Mouse (Mus musculus) E14TG2a.4 (cell line): Measurements from ENCODE around the gene 5730522E02Rik.

Experiments
- H3K27me3 ChIP-seq: 2 replicates; pipeline ENCODE4 v1.6.1; 2014; ENCODE audit warnings: low read length, control low read depth; ENCODE audit not compliant: insufficient read depth
- H3K36me3 ChIP-seq: 2 replicates; pipeline ENCODE4 v1.6.1; 2014; ENCODE audit warnings: low read length, control low read depth; ENCODE audit not compliant: insufficient read depth
- H3K4me1 ChIP-seq: replicated peaks from 2 replicates; pipeline ENCODE4 v1.6.1; 2014; ENCODE audit warnings: low read depth, low read length, control low read depth
- H3K4me3 ChIP-seq: replicated peaks from 2 replicates; pipeline ENCODE4 v1.5.1; 2014; ENCODE audit warnings: mild to moderate bottlenecking, low read length
- H3K9me3 ChIP-seq: 2 replicates; pipeline ENCODE4 v1.6.1; 2014; ENCODE audit warnings: low read length, control low read depth
- CTCF ChIP-seq: conservative IDR thresholded peaks from 2 replicates; pipeline ENCODE4 v1.5.1; 2014; ENCODE audit warnings: low read length
- NANOG ChIP-seq: IDR thresholded peaks from 2 replicates; pipeline ENCODE4 v1.6.1; 2014; ENCODE audit warnings: borderline replicate concordance, low read length, mixed read lengths
- POU5F1 ChIP-seq: IDR thresholded peaks from 2 replicates; pipeline ENCODE4 v1.6.1; 2014; ENCODE audit warnings: low read length, borderline replicate concordance

The 5730522E02Rik gene

GRCm38 (mm10) chr11:26159033-26159432, 51.5 kb downstream of the 5730522E02Rik start:
- TF ChIP-seq NANOG (no peak), CTCF (no peak), POU5F1 (no peak)
- Histone ChIP-seq H3K36me3 (no peaks in the 10 kb centered on the region), H3K9me3 (no peaks in the 10 kb centered on the region), H3K27me3 (no peaks in the 10 kb centered on the region), H3K4me3 (no peak overlapping the region), H3K4me1 (peaks cover 35% of the 10 kb centered on the region)

DNA sequence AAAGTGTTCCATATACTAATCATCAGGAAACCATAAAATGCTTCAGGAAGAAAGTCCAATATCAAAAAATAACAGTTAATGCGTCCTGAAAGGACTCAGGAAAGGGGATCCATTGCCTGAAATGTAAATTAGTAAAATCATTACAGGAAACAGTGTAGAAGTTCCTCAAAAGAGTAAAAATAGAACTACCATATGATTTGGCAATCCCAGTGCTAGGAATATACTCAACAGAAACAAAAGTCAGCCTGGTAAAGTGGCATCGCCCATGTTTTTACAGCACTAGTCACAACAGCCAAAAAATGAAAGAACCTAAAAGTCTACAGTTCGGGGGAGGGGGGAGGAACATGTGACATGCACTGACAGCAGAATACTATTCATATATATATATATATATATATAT, 70.5 kb downstream of the 5730522E02Rik start:
- Histone ChIP-seq H3K27me3 (no peaks in the 10 kb centered on the region), H3K4me1 (no peaks in the 10 kb centered on the region), H3K9me3 (no peaks in the 10 kb centered on the region), H3K4me3 (no peak overlapping the region), H3K36me3 (no peaks in the 10 kb centered on the region)
- TF ChIP-seq POU5F1, result no peak
- no peak for TF ChIP-seq NANOG
- no peak for TF ChIP-seq CTCF

DNA sequence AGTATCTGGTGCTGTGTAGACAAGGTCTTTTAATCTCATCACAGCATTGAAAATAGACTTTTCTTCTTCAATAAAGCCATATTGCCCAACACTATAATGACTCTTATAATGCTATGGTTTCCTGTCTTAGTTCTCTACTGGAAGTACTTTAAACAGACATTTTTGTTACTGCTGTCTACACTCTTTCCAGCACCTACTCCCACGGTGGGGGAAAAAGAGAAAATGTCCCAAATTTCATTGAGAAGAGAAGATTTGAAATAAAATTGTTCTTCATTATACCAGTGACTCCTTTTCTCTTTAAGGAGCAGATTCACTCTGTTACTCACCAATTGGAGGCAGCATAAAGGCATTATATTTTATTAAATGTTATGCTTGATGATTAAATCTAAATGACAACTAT, 72.5 kb downstream of the 5730522E02Rik start:
- no peak for TF ChIP-seq NANOG
- no peak for TF ChIP-seq POU5F1
- TF ChIP-seq CTCF, result no peak
- Histone ChIP-seq H3K9me3 (no peaks in the 10 kb centered on the region), H3K27me3 (no peaks in the 10 kb centered on the region), H3K4me3 (no peak overlapping the region), H3K36me3 (no peaks in the 10 kb centered on the region), H3K4me1 (no peaks in the 10 kb centered on the region)

- no peak for TF ChIP-seq NANOG
- TF ChIP-seq CTCF, result no peak
- TF ChIP-seq POU5F1, result no peak
- Histone ChIP-seq H3K4me3 (no peak overlapping the region), H3K9me3 (no peaks in the 10 kb centered on the region), H3K27me3 (no peaks in the 10 kb centered on the region), H3K36me3 (0 out of 2 replicates have a peak, but pooled peaks cover 5% of the 10 kb centered on the region), H3K4me1 (peaks cover 51% of the 10 kb centered on the region)
Observed at GRCm38 (mm10) chr11:26130911-26131310, 79.7 kb downstream of the 5730522E02Rik start.

DNA sequence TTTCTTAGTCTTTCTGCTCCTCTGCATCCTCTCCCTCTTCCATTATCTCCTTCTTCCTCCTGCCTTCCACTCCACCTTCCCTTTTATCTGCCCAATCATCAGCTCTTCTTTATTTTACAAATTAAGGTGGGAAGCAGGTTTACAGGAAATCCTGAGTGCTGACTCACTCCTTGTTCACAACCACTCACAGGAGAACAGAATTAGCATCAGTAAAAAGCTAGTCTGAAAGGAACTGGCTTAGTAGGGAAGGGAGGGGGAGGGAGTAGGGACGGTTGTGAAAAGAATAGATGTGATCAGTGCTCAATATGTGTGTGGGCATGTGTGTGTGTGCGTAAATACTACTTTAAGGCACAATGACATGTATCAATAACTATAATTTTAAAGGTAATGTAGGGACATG, 81.5 kb downstream of the 5730522E02Rik start:
- Histone ChIP-seq H3K9me3 (no peaks in the 10 kb centered on the region), H3K4me3 (0 out of 2 replicates have a peak overlapping the region, but pooled peaks have one; percentile 17)
- no peak for TF ChIP-seq CTCF
- TF ChIP-seq NANOG, result peak; percentile 61; the same call in 1 of the 2 replicates

DNA sequence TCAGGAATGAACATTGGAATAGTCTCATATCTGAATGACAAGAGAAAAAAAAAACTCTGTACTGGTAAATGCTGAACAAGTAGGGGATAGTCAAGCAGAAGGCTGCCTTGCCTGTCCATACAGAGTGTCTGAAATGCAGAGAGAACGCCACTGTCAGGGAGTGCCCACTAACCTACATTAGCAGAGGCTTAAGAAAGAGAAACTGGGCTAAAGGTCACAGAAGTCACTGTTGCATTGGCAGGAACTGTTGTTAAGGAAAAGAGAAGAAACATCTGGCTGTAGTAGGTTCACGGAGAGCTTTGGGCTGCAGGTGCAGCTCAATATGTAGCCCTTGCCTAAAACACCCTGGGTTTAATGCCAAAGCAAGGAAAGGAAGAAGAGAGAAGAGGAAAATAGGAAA, 82.2 kb downstream of the 5730522E02Rik start:
- Histone ChIP-seq H3K27me3 (no peaks in the 10 kb centered on the region), H3K4me1 (peaks cover 51% of the 10 kb centered on the region), H3K4me3 (peak overlapping the region; percentile 17; the same call in 1 of the 2 replicates), H3K36me3 (0 out of 2 replicates have a peak, but pooled peaks cover 5% of the 10 kb centered on the region), H3K9me3 (no peaks in the 10 kb centered on the region)
- no peak; the same call in 1 of the 2 replicates for TF ChIP-seq NANOG
- no peak for TF ChIP-seq CTCF
- no peak for TF ChIP-seq POU5F1

More for the DNA sequence above, 81.5 kb downstream of the 5730522E02Rik start:
- Histone ChIP-seq H3K27me3 (no peaks in the 10 kb centered on the region), H3K36me3 (0 out of 2 replicates have a peak, but pooled peaks cover 5% of the 10 kb centered on the region), H3K4me1 (peaks cover 51% of the 10 kb centered on the region)

DNA sequence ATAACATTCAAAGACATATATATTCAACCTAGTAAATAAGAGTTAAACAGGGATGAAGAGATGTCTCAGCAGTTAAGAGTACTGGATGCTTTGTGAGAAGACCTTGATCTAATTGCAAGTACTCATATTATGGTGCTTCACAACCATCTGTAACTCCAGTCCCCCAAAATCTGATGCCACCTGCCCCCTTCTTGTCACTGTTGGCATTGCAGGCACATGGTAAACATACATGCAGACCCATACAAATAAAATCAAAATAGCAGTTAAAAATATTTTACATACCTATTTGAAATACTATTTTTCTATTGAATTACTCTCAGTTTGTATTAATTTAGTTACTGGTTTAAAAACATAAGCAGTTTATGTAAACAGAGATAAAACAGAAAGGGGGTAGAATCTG, 84.6 kb downstream of the 5730522E02Rik start:
- peaks cover 40% of the 10 kb centered on the region for H3K4me1 ChIP-seq

DNA sequence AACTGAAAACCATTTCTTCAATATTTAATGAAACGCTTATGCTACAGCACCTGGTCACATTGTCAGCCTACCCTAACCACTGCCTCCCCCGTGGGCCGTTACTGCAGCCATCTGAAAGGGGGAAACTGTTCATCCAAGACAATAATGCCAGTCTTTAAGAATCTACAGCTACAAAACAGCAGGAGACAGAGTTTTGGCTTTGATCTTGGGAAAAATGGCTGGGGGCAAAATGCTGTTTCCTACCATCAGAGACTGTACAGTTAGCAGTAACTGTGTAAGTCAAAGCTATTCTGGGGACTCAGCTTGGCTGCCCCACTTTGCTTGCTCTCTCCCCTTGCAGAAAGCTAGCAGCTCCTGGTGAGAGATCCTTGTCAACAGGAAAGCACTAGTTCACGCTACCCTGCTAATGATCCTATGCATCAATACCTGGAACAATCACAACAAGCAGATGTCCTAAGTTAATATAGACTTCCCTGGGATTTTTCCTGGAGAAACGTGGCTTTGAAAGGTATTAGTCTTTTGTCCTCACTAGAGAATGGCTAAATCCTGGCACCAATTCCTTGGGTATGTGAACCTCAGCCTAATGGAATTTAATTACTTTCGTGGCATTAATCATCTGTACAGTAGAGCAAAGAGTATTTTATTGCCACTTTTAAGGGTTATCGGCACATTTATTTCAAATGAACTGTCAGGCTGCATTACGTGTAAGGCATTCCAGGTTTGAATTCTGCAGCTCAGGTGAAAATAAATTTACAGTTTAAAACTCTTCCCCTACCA, 89.6 kb downstream of the 5730522E02Rik start:
- TF ChIP-seq POU5F1, result no peak
- TF ChIP-seq NANOG, result peak; percentile 83; the same call in 1 of the 2 replicates
- no peaks in the 10 kb centered on the region for H3K27me3 ChIP-seq
- H3K4me1 ChIP-seq, result peaks cover 13% of the 10 kb centered on the region
- H3K36me3 ChIP-seq, result no peaks in the 10 kb centered on the region
- H3K9me3 ChIP-seq, result no peaks in the 10 kb centered on the region
- no peak overlapping the region for H3K4me3 ChIP-seq

More for the DNA sequence above, 84.6 kb downstream of the 5730522E02Rik start:
- H3K4me3 ChIP-seq, result no peak overlapping the region
- H3K27me3 ChIP-seq, result no peaks in the 10 kb centered on the region
- no peak for TF ChIP-seq NANOG
- TF ChIP-seq POU5F1, result no peak
- peak; percentile 56 for TF ChIP-seq CTCF
- 0 out of 2 replicates have a peak, but pooled peaks cover 5% of the 10 kb centered on the region for H3K36me3 ChIP-seq
- H3K9me3 ChIP-seq, result no peaks in the 10 kb centered on the region
